Mouse (Mus musculus) embryonic facial prominence, embryonic 10.5 days (tissue): ENCODE data around the gene Zfp748. TPM values are rescaled to one million over a fixed set of nuclear protein-coding genes. Genes with fewer than 3 reads are reported as not detected.

Experiments
- polyA plus RNA-seq: library from polyadenylated mRNA; unstranded; fragments of >200 nt; fragmentation: Nextera tagmentation; extraction: Ambion mirVana; gene quantifications from 2 replicates; pipeline ENCODE4 v1.2.1, GENCODE M21; 2016

The Zfp748 gene
- polyA plus RNA-seq, 1 experiment from 2014 or later: 15.7 TPM

Other genes with a start within 250 kb of the Zfp748 start
- gene Zfp457, start 247.3 kb downstream of the Zfp748 start, polyA plus RNA-seq: 0.32 and 0.62 TPM in 2 replicates
- gene Zfp595, start 221.3 kb downstream of the Zfp748 start, polyA plus RNA-seq: 1.5 and 1.8 TPM in 2 replicates
- gene Gm28044, start 193.3 kb downstream of the Zfp748 start, polyA plus RNA-seq: 0.52 TPM in 1 of 2 replicates, not detected in the other
- 0.79 and 0.92 TPM in 2 replicates for gene Zfp953, start 193.2 kb downstream of the Zfp748 start, polyA plus RNA-seq
- gene Gm28041, start 178.1 kb downstream of the Zfp748 start, polyA plus RNA-seq: not detected in 2 replicates
- 0.64 and 1.4 TPM in 2 replicates for gene Zfp456, start 178.0 kb downstream of the Zfp748 start, polyA plus RNA-seq
- gene Zfp429, start 154.0 kb downstream of the Zfp748 start, polyA plus RNA-seq: 4.2 and 4.5 TPM in 2 replicates
- 1.5 and 1.6 TPM in 2 replicates for gene Zfp459, start 132.4 kb downstream of the Zfp748 start, polyA plus RNA-seq
- gene Zfp874a, start 102.2 kb downstream of the Zfp748 start, polyA plus RNA-seq: 8.7 and 11.7 TPM in 2 replicates
- 2.0 and 2.8 TPM in 2 replicates for gene Zfp874b, start 69.6 kb downstream of the Zfp748 start, polyA plus RNA-seq
- 15.3 and 17.1 TPM in 2 replicates for gene Zfp58, start 53.3 kb downstream of the Zfp748 start, polyA plus RNA-seq
- gene Gm26965, start 27.7 kb downstream of the Zfp748 start, polyA plus RNA-seq: not detected in 2 replicates
- gene Zfp87, start 27.7 kb downstream of the Zfp748 start, polyA plus RNA-seq: 23.5 and 23.9 TPM in 2 replicates
- gene Zfp729b, start 55.9 kb upstream of the Zfp748 start, polyA plus RNA-seq: 3.5 and 4.1 TPM in 2 replicates
- 0.15 TPM in 1 of 2 replicates, not detected in the other for gene Gm49345, start 83.9 kb upstream of the Zfp748 start, polyA plus RNA-seq
- 2.4 and 2.5 TPM in 2 replicates for gene Zfp729a, start 84.0 kb upstream of the Zfp748 start, polyA plus RNA-seq
- gene Zfp738, start 133.2 kb upstream of the Zfp748 start, polyA plus RNA-seq: 11.2 and 11.3 TPM in 2 replicates
- 6.4 and 7.8 TPM in 2 replicates for gene Zfp65, start 175.3 kb upstream of the Zfp748 start, polyA plus RNA-seq
- 4.2 and 4.9 TPM in 2 replicates for gene Zfp85, start 201.4 kb upstream of the Zfp748 start, polyA plus RNA-seq
- 3.2 and 3.3 TPM in 2 replicates for gene Zfp493, start 225.9 kb upstream of the Zfp748 start, polyA plus RNA-seq